Mouse (Mus musculus): Measurements from ENCODE around the gene Plcg2.

The Plcg2 gene

GRCm38 (mm10) chr8:117645486-117645885 is 147.4 kb downstream of the Plcg2 start:
- DNase-seq: no peak

DNA sequence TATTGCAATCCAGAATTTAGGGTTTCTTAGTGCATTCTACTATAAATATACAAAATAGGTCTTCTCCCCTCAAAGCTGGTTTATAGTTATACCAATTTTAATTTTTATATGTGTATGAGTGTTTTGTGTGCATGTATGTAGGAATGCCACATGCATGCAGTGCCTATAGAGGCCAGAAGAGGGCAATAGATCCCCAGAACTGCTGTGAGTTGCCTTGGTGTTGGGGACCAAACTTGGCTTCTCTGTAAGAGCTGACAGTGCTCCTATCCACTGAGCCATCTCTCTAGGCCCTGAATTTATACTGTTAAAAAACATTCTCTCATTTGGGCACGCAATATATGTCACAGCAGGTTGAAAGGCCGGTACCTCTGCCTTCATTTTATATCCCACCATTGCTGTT is 147.9 kb downstream of the Plcg2 start:
- peak; percentile 30 for DNase-seq

DNA sequence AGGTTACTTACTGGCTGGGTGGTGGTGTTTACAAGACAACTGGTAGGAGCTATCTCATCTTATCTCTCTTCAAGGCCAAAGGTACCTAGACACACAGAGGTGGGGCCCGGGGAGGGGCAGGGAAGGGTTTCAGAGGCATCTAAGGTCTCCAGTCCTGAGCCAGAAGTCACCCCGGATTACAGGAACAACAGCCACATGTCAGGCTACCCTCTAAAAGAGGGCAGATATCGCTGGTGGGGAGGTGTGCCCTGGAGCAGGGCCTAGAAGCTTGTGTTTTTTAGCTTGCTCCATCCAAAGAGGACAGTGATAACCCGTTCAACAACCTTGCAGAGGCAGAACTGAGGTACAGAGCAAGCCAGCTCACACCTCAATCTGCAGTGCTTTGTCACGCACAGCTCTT is 148.3 kb downstream of the Plcg2 start:
- no peak for DNase-seq

- DNase-seq: no peak
Measured at GRCm38 (mm10) chr8:117652318-117652717, 154.2 kb downstream of the Plcg2 start.

- DNase-seq: no peak
Measured at GRCm38 (mm10) chr8:117658990-117659389, 160.9 kb downstream of the Plcg2 start.

DNA sequence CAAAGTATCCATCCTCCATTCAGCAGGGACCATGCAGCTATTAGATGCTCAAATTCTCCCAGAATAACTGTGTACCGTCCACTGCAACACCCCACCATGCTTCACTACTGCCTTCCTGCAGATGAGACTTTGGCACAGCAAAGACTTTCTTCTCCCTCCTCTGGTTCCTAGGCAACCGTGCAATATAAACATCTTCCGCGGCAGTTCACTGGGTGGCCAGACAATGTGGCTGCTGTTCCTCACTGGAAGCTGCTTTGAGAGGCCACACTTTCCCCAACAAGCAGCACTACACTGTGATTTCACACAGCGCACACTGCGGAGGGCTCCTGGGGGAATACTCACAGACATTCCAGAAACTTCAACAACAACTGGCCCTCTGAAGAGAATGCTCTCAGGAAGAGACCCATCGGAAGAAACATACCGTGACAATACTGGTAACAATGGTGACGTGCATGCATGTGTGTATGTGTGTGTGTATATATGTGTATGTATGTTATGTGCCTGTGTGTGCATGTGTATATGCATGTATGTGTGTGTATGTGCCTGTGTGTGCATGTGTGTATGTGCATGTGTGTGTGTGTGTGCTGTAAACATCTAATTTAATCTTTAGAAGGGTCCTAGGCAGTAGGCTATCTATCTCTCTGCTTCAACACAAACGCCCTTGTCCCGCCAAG is 162.4 kb downstream of the Plcg2 start:
- peak; percentile 17 for DNase-seq

DNA sequence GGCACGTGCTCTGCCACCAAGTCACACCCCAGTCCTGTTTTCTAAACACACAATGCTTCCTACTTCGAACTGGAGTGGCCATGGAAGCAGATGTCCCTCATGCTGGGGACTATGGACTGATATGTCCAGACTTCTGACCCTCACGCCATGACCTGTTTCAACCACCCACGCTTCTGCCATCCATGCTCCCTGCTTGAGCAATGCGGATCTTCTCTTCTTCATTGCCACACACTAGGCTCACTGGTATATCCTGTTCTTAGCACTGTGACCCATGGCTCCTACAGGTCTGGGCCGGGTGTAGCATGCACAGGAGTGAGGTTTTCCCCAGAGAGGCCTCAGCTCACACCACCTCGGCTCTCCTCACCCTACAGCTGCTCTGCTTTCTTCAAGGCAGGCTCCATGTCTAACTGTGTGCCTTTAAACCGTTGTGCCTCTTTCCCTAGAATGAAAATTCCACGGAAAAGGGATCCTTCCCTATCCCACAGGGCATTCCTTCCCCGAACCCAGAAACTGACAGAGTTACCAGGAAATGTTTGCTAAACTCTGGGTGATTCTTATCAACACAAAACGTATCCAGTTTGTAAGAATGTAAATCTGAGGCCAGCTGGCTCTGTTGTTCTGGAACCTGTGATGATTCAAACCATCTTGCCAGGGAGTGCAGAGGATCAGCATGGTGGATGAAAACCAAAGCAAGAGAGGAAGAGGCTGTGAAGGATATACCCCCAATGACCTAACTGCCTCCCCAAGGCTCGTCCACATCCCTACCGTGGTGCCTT is 169.4 kb downstream of the Plcg2 start:
- no peak for DNase-seq

DNA sequence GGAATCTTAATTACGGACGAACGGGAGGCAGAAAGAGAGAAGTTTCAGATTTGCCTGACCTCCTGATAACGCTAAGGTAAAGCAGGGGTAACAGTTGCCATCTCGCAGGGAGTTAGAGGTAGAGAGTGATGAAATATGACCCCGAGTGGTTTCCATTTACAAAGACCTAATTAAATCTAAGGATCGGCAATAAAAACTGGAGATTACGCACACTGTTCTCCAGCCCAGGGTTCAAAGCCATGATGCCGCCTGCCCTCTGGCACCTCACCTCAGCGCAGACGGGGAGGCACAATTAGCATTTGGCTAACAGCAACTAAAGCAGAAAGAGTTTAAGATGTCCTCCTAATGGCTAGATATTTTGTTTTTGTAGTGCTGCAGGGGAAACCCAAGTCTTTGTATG is 172.4 kb downstream of the Plcg2 start:
- DNase-seq: no peak

- no peak for DNase-seq
Measured at GRCm38 (mm10) chr8:117672558-117672957, 174.5 kb downstream of the Plcg2 start.

DNA sequence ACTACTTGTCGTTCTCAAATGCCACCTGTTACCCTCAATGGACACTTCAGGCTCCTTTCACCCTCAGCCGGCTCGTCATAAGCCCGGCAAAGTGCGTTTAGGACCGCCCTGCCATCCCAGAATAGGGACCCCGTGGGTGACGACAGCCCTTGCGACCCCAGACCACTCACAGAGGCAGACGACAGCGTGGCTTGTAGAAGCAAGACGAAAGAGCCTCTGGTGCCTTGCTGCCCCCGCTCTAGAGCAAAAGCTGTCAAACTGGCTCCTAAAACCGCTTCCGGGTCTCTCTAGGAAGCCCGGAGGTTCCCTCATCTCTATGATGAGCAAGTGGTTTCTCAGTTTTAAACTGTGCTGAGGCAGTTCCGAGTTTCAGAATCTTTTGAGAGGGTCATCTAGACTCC is 175.3 kb downstream of the Plcg2 start, which contains the start of gene Sdr42e1:
Sdr42e1 (minus strand) TSS at position 260 of the 401 bp plus-strand sequence.
- peak; percentile 39 for DNase-seq

DNA sequence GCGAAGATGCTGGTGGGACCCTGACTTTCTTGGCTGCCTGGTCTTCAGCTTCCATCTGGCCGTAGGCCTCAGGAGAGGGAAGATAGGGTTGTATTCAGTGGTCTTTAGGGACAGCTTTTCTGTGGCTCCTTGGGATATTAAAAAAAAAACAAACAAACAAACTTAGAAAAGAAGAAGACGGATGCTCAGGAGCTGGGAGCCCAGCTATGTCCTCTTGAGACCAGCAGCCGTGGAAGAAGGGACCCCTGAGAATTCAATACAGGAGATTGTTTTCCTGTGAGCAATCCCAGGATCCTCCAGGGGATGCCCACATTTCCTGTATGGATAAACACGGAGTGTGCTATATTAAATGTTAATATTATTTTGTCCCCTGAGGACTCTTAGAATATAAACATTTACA is 177.1 kb downstream of the Plcg2 start:
- DNase-seq: no peak

GRCm38 (mm10) chr8:117676460-117676859 is 178.4 kb downstream of the Plcg2 start:
- DNase-seq: no peak

DNA sequence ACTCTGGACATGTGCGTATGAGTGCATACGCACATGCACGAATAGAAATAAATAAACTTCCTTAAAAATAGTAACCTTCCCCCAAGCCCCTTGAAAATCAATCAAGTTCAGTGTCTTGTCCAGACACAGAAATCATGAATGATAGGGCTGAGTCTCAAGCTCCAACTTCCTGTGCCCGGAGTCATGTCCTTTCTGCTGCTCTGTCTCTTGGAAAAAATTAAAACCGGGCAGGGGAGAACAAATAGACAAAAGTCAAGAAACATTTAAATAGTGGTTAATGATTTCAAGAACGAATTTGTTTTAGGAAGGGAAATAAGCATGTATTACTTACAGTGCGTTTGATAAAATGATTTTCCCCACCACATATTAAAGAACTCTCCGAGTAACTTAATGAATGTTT is 178.9 kb downstream of the Plcg2 start:
- no peak for DNase-seq

- DNase-seq: no peak
Measured at GRCm38 (mm10) chr8:117678650-117679049, 180.6 kb downstream of the Plcg2 start.

GRCm38 (mm10) chr8:117683925-117684472 is 185.9 kb downstream of the Plcg2 start:
- no peak for DNase-seq

DNA sequence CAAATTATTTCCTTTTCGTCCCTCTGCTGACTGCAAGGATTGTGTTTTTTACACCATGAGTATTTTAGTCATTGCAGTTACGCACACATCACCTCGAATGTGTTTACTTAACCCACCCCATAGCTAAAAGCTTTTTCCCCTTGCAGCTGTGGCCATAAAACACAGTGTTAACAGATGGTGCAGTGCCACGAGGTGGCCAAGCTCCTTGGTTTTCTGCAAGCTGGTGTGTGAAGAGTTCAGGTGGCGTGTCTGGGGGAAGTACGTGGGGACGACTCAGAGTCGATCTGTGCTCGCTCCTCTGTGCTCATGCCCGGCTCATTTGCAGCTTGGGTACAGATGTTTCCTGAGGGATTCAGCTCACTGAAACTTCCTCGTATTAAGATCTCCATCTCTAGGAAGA is 186.4 kb downstream of the Plcg2 start:
- no peak for DNase-seq

Data from right cerebral cortex, adult 18-20 months (tissue).